Mouse (Mus musculus): ENCODE measurements around the gene Ugt1a9. TPM values are rescaled to one million over a fixed set of nuclear protein-coding genes. Genes with fewer than 3 reads are reported as not detected.

The Ugt1a9 gene
- polyA plus RNA-seq, 1 experiment, result not detected

GRCm38 (mm10) chr1:88256886-88257663 lies 186.5 kb downstream of the Ugt1a9 start:
- Histone ChIP-seq H3K4me1 (ENCODE audit: control insufficient read depth, insufficient read depth, low read length) (no peaks in the 10 kb centered on the region), H3K27ac (ENCODE audit: insufficient read depth, low read length) (no peak overlapping the region), H3K4me3 (ENCODE audit: insufficient read depth, low read length) (no peak overlapping the region)
- TF ChIP-seq CTCF (IDR thresholded peaks at IDR 0.05; ENCODE audit: extremely low read depth, insufficient read depth, low read length) (no peak), POLR2A (IDR thresholded peaks at IDR 0.05; ENCODE audit: extremely low read depth, insufficient read depth, low read length) (no peak)

- no peak for TF ChIP-seq CTCF (IDR thresholded peaks at IDR 0.05; ENCODE audit: extremely low read depth, insufficient read depth, low read length)
- TF ChIP-seq POLR2A (IDR thresholded peaks at IDR 0.05; ENCODE audit: extremely low read depth, insufficient read depth, low read length), result no peak
- no peak overlapping the region for H3K27ac ChIP-seq (ENCODE audit: insufficient read depth, low read length)
- no peak overlapping the region for H3K4me3 ChIP-seq (ENCODE audit: insufficient read depth, low read length)
- H3K4me1 ChIP-seq (ENCODE audit: control insufficient read depth, insufficient read depth, low read length), result no peaks in the 10 kb centered on the region
Measured at GRCm38 (mm10) chr1:88257681-88258080, 187.1 kb downstream of the Ugt1a9 start.

- Histone ChIP-seq H3K4me1 (ENCODE audit: control insufficient read depth, insufficient read depth, low read length) (no peaks in the 10 kb centered on the region), H3K4me3 (ENCODE audit: insufficient read depth, low read length) (no peak overlapping the region), H3K27ac (ENCODE audit: insufficient read depth, low read length) (no peak overlapping the region)
- TF ChIP-seq POLR2A (IDR thresholded peaks at IDR 0.05; ENCODE audit: extremely low read depth, insufficient read depth, low read length) (no peak), CTCF (IDR thresholded peaks at IDR 0.05; ENCODE audit: extremely low read depth, insufficient read depth, low read length) (no peak)
Measured at GRCm38 (mm10) chr1:88258361-88258760, 187.8 kb downstream of the Ugt1a9 start.

- H3K27ac ChIP-seq (ENCODE audit: insufficient read depth, low read length), result no peak overlapping the region
- H3K4me3 ChIP-seq (ENCODE audit: insufficient read depth, low read length), result no peak overlapping the region
- no peak for TF ChIP-seq POLR2A (IDR thresholded peaks at IDR 0.05; ENCODE audit: extremely low read depth, insufficient read depth, low read length)
- no peaks in the 10 kb centered on the region for H3K4me1 ChIP-seq (ENCODE audit: control insufficient read depth, insufficient read depth, low read length)
Measured at GRCm38 (mm10) chr1:88258881-88259642, 188.5 kb downstream of the Ugt1a9 start.

- no peak overlapping the region for H3K27ac ChIP-seq (ENCODE audit: insufficient read depth, low read length)
- TF ChIP-seq POLR2A (IDR thresholded peaks at IDR 0.05; ENCODE audit: extremely low read depth, insufficient read depth, low read length) (no peak), CTCF (IDR thresholded peaks at IDR 0.05; ENCODE audit: extremely low read depth, insufficient read depth, low read length) (no peak)
- no peaks in the 10 kb centered on the region for H3K4me1 ChIP-seq (ENCODE audit: control insufficient read depth, insufficient read depth, low read length)
- no peak overlapping the region for H3K4me3 ChIP-seq (ENCODE audit: insufficient read depth, low read length)
Measured at GRCm38 (mm10) chr1:88259643-88260024, 189.0 kb downstream of the Ugt1a9 start.

GRCm38 (mm10) chr1:88260114-88260513 lies 189.5 kb downstream of the Ugt1a9 start:
- no peak for TF ChIP-seq POLR2A (IDR thresholded peaks at IDR 0.05; ENCODE audit: extremely low read depth, insufficient read depth, low read length)
- TF ChIP-seq CTCF (IDR thresholded peaks at IDR 0.05; ENCODE audit: extremely low read depth, insufficient read depth, low read length), result no peak
- Histone ChIP-seq H3K4me1 (ENCODE audit: control insufficient read depth, insufficient read depth, low read length) (no peaks in the 10 kb centered on the region), H3K27ac (ENCODE audit: insufficient read depth, low read length) (no peak overlapping the region), H3K4me3 (ENCODE audit: insufficient read depth, low read length) (no peak overlapping the region)

GRCm38 (mm10) chr1:88260604-88261377 lies 190.2 kb downstream of the Ugt1a9 start:
- Histone ChIP-seq H3K4me3 (ENCODE audit: insufficient read depth, low read length) (no peak overlapping the region), H3K27ac (ENCODE audit: insufficient read depth, low read length) (no peak overlapping the region), H3K4me1 (ENCODE audit: control insufficient read depth, insufficient read depth, low read length) (no peaks in the 10 kb centered on the region)
- TF ChIP-seq POLR2A (IDR thresholded peaks at IDR 0.05; ENCODE audit: extremely low read depth, insufficient read depth, low read length) (no peak), CTCF (IDR thresholded peaks at IDR 0.05; ENCODE audit: extremely low read depth, insufficient read depth, low read length) (no peak)

- Histone ChIP-seq H3K4me3 (ENCODE audit: insufficient read depth, low read length) (no peak overlapping the region), H3K4me1 (ENCODE audit: control insufficient read depth, insufficient read depth, low read length) (no peaks in the 10 kb centered on the region), H3K27ac (ENCODE audit: insufficient read depth, low read length) (no peak overlapping the region)
- TF ChIP-seq POLR2A (IDR thresholded peaks at IDR 0.05; ENCODE audit: extremely low read depth, insufficient read depth, low read length) (no peak), CTCF (IDR thresholded peaks at IDR 0.05; ENCODE audit: extremely low read depth, insufficient read depth, low read length) (no peak)
Measured at GRCm38 (mm10) chr1:88261706-88262105, 191.1 kb downstream of the Ugt1a9 start.

GRCm38 (mm10) chr1:88262255-88262654 lies 191.7 kb downstream of the Ugt1a9 start:
- TF ChIP-seq CTCF (IDR thresholded peaks at IDR 0.05; ENCODE audit: extremely low read depth, insufficient read depth, low read length), result no peak
- no peak for TF ChIP-seq POLR2A (IDR thresholded peaks at IDR 0.05; ENCODE audit: extremely low read depth, insufficient read depth, low read length)

More at GRCm38 (mm10) chr1:88262255-88262654, 191.7 kb downstream of the Ugt1a9 start:
- Histone ChIP-seq H3K4me3 (ENCODE audit: insufficient read depth, low read length) (no peak overlapping the region), H3K4me1 (ENCODE audit: control insufficient read depth, insufficient read depth, low read length) (no peaks in the 10 kb centered on the region), H3K27ac (ENCODE audit: insufficient read depth, low read length) (no peak overlapping the region)

Measured in cortical plate, adult 2 months (tissue).